Mouse (Mus musculus) megakaryocyte, embryonic 14.5 days (primary cell): ENCODE data around the gene Prr14.

ENCODE experiments used
- FLI1 ChIP-seq: IDR thresholded peaks from 2 replicates; pipeline ENCODE4 v1.6.1; 2012; ENCODE audit warnings: low read length, inconsistent platforms, mixed read lengths
- GATA1 ChIP-seq: IDR thresholded peaks from 3 replicates; pipeline ENCODE4 v1.6.1; 2012; ENCODE audit warnings: mixed read lengths, low read length, inconsistent platforms, borderline replicate concordance

GRCm38 (mm10) chr7:127515846-127516245 is 56.4 kb downstream of the Prr14 start:
- TF ChIP-seq GATA1 (no peak), FLI1 (no peak)
